Mouse (Mus musculus): ENCODE measurements around the gene Gadd45a. TPM values are rescaled to one million over a fixed set of nuclear protein-coding genes. Genes with fewer than 3 reads are reported as not detected.

Gadd45a gene
- polyA plus RNA-seq, 1 experiment from 2014 or later: 70.7 TPM

GRCm38 (mm10) chr6:66999800-67000199, 37.5 kb downstream of the Gadd45a start:
- no peaks in the 10 kb centered on the region for H3K36me3 ChIP-seq (ENCODE audit: insufficient read depth, low read length)
- no peaks in the 10 kb centered on the region for H3K9me3 ChIP-seq (replicated peaks; ENCODE audit: low read length)
- no peaks in the 10 kb centered on the region for H3K27me3 ChIP-seq (ENCODE audit: insufficient read depth, low read length)
- ATAC-seq (replicated peaks; ENCODE audit: low FRiP score, low read depth) (0 out of 2 replicates have a peak, but pooled peaks have one; percentile 29), DNase-seq (ENCODE audit: low spot score) (peak; percentile 31)
- no peak for TF ChIP-seq CTCF (IDR thresholded peaks at IDR 0.05; ENCODE audit: low read depth)
- H3K9ac ChIP-seq (ENCODE audit: low read depth, low read length): no peak overlapping the region
- H3K4me1 ChIP-seq (replicated peaks; ENCODE audit: insufficient read depth, low read length): no peaks in the 10 kb centered on the region; the same call in none of the 2 replicates
- H3K27ac ChIP-seq: peak overlapping the region; percentile 50; the same call in 1 of the 2 replicates
- no peak overlapping the region for H3K4me2 ChIP-seq (ENCODE audit: low read length)
- no peak overlapping the region for H3K4me3 ChIP-seq (replicated peaks; ENCODE audit: low read depth, low read length)

GRCm38 (mm10) chr6:66998645-66999044, 38.6 kb downstream of the Gadd45a start:
- H3K4me1 ChIP-seq (replicated peaks; ENCODE audit: insufficient read depth, low read length): no peaks in the 10 kb centered on the region; the same call in none of the 2 replicates
- no peaks in the 10 kb centered on the region for H3K27me3 ChIP-seq (ENCODE audit: insufficient read depth, low read length)
- H3K4me3 ChIP-seq (replicated peaks; ENCODE audit: low read depth, low read length): no peak overlapping the region
- ATAC-seq (replicated peaks; ENCODE audit: low FRiP score, low read depth): no peak
- H3K27ac ChIP-seq: 0 out of 2 replicates have a peak overlapping the region, but pooled peaks have one; percentile 14
- WGBS: 82% methylated on average over 2 of the region's 2 CpGs
- no peaks in the 10 kb centered on the region for H3K9me3 ChIP-seq (replicated peaks; ENCODE audit: low read length)
- no peak overlapping the region for H3K9ac ChIP-seq (ENCODE audit: low read depth, low read length)
- no peaks in the 10 kb centered on the region for H3K36me3 ChIP-seq (ENCODE audit: insufficient read depth, low read length)
- H3K4me2 ChIP-seq (ENCODE audit: low read length): no peak overlapping the region
- no peak for DNase-seq (ENCODE audit: low spot score)
- no peak for TF ChIP-seq CTCF (IDR thresholded peaks at IDR 0.05; ENCODE audit: low read depth)

- no peaks in the 10 kb centered on the region for H3K27me3 ChIP-seq (ENCODE audit: insufficient read depth, low read length)
- no peak overlapping the region for H3K4me3 ChIP-seq (replicated peaks; ENCODE audit: low read depth, low read length)
- TF ChIP-seq CTCF (IDR thresholded peaks at IDR 0.05; ENCODE audit: low read depth): no peak
- no peak overlapping the region for H3K4me2 ChIP-seq (ENCODE audit: low read length)
- 66% methylated on average over 1 of the region's 1 CpGs for WGBS
- H3K36me3 ChIP-seq (ENCODE audit: insufficient read depth, low read length): no peaks in the 10 kb centered on the region
- H3K9me3 ChIP-seq (replicated peaks; ENCODE audit: low read length): no peaks in the 10 kb centered on the region
- no peak overlapping the region for H3K27ac ChIP-seq
- DNase-seq (ENCODE audit: low spot score) (no peak), ATAC-seq (replicated peaks; ENCODE audit: low FRiP score, low read depth) (no peak)
- H3K4me1 ChIP-seq (replicated peaks; ENCODE audit: insufficient read depth, low read length): no peaks in the 10 kb centered on the region; the same call in none of the 2 replicates
- no peak overlapping the region for H3K9ac ChIP-seq (ENCODE audit: low read depth, low read length)
These were observed 41.0 kb downstream of the Gadd45a start for GRCm38 (mm10) chr6:66996257-66996656.

- no peak for TF ChIP-seq CTCF (IDR thresholded peaks at IDR 0.05; ENCODE audit: low read depth)
- Histone ChIP-seq H3K9me3 (replicated peaks; ENCODE audit: low read length) (no peaks in the 10 kb centered on the region), H3K4me3 (replicated peaks; ENCODE audit: low read depth, low read length) (no peak overlapping the region), H3K27ac (no peak overlapping the region), H3K27me3 (ENCODE audit: insufficient read depth, low read length) (no peaks in the 10 kb centered on the region), H3K4me1 (replicated peaks; ENCODE audit: insufficient read depth, low read length) (no peaks in the 10 kb centered on the region; the same call in none of the 2 replicates), H3K4me2 (ENCODE audit: low read length) (no peak overlapping the region), H3K36me3 (ENCODE audit: insufficient read depth, low read length) (no peaks in the 10 kb centered on the region), H3K9ac (ENCODE audit: low read depth, low read length) (no peak overlapping the region)
- ATAC-seq (replicated peaks; ENCODE audit: low FRiP score, low read depth) (no peak), DNase-seq (ENCODE audit: low spot score) (no peak)
- WGBS: 94% methylated on average over 1 of the region's 1 CpGs
These were observed 41.4 kb downstream of the Gadd45a start for GRCm38 (mm10) chr6:66995825-66996224.

GRCm38 (mm10) chr6:66994981-66995380, 42.3 kb downstream of the Gadd45a start:
- ATAC-seq (replicated peaks; ENCODE audit: low FRiP score, low read depth) (no peak), DNase-seq (ENCODE audit: low spot score) (no peak)
- no peak overlapping the region for H3K27ac ChIP-seq
- H3K4me3 ChIP-seq (replicated peaks; ENCODE audit: low read depth, low read length): no peak overlapping the region
- no peaks in the 10 kb centered on the region for H3K27me3 ChIP-seq (ENCODE audit: insufficient read depth, low read length)
- H3K9me3 ChIP-seq (replicated peaks; ENCODE audit: low read length): no peaks in the 10 kb centered on the region
- H3K36me3 ChIP-seq (ENCODE audit: insufficient read depth, low read length): no peaks in the 10 kb centered on the region
- no peak overlapping the region for H3K4me2 ChIP-seq (ENCODE audit: low read length)
- no peaks in the 10 kb centered on the region; the same call in none of the 2 replicates for H3K4me1 ChIP-seq (replicated peaks; ENCODE audit: insufficient read depth, low read length)
- no peak for TF ChIP-seq CTCF (IDR thresholded peaks at IDR 0.05; ENCODE audit: low read depth)
- H3K9ac ChIP-seq (ENCODE audit: low read depth, low read length): no peak overlapping the region
- WGBS: 94% methylated on average over 8 of the region's 8 CpGs

- Histone ChIP-seq H3K4me2 (ENCODE audit: low read length) (no peak overlapping the region), H3K9me3 (replicated peaks; ENCODE audit: low read length) (no peaks in the 10 kb centered on the region), H3K27ac (no peak overlapping the region), H3K36me3 (ENCODE audit: insufficient read depth, low read length) (no peaks in the 10 kb centered on the region), H3K9ac (ENCODE audit: low read depth, low read length) (no peak overlapping the region), H3K4me1 (replicated peaks; ENCODE audit: insufficient read depth, low read length) (no peaks in the 10 kb centered on the region; the same call in 1 of the 2 replicates), H3K27me3 (ENCODE audit: insufficient read depth, low read length) (no peaks in the 10 kb centered on the region), H3K4me3 (replicated peaks; ENCODE audit: low read depth, low read length) (no peak overlapping the region)
- whole genome bisulfite sequencing: 88% methylated on average over 8 of the region's 8 CpGs
- no peak for TF ChIP-seq CTCF (IDR thresholded peaks at IDR 0.05; ENCODE audit: low read depth)
- ATAC-seq (replicated peaks; ENCODE audit: low FRiP score, low read depth) (no peak), DNase-seq (ENCODE audit: low spot score) (no peak)
These were observed 44.5 kb downstream of the Gadd45a start for GRCm38 (mm10) chr6:66992786-66993185.

- no peak overlapping the region for H3K4me3 ChIP-seq (replicated peaks; ENCODE audit: low read depth, low read length)
- no peak for ATAC-seq (replicated peaks; ENCODE audit: low FRiP score, low read depth)
These were observed 45.0 kb downstream of the Gadd45a start for GRCm38 (mm10) chr6:66992232-66992631.

More at GRCm38 (mm10) chr6:66992232-66992631, 45.0 kb downstream of the Gadd45a start:
- DNase-seq (ENCODE audit: low spot score): no peak
- Histone ChIP-seq H3K4me2 (ENCODE audit: low read length) (no peak overlapping the region), H3K4me1 (replicated peaks; ENCODE audit: insufficient read depth, low read length) (no peaks in the 10 kb centered on the region; the same call in 1 of the 2 replicates), H3K27ac (no peak overlapping the region), H3K27me3 (ENCODE audit: insufficient read depth, low read length) (no peaks in the 10 kb centered on the region), H3K9ac (ENCODE audit: low read depth, low read length) (no peak overlapping the region), H3K36me3 (ENCODE audit: insufficient read depth, low read length) (no peaks in the 10 kb centered on the region), H3K9me3 (replicated peaks; ENCODE audit: low read length) (no peaks in the 10 kb centered on the region)
- no peak for TF ChIP-seq CTCF (IDR thresholded peaks at IDR 0.05; ENCODE audit: low read depth)
- 62% methylated on average over 9 of the region's 9 CpGs for WGBS
